Mouse (Mus musculus): ENCODE measurements around the gene Rnf183.

GRCm38 (mm10) chr4:62437256-62437778 lies 2.3 kb upstream of the Rnf183 start:
- TF ChIP-seq EP300 (IDR thresholded peaks at IDR 0.05; ENCODE audit: low read depth), result no peak
- TF ChIP-seq CTCF (IDR thresholded peaks at IDR 0.05; ENCODE audit: low read depth), result no peak
